Mouse (Mus musculus) natural killer cell, adult 2 months (primary cell): ENCODE measurements around the gene Fam166a.
"Not testable (repeated sequence)": the region's sequence is repeated elsewhere in the genome, so short reads cannot be mapped to it uniquely, and the experiment has no call there.

ENCODE experiments used
- DNase-seq, 2 experiments: peaks; one replicate each; pipeline ENCODE4 v3.0.0; 2022; ENCODE audit warnings: low spot score in 2 of 2

The Fam166a gene

DNA sequence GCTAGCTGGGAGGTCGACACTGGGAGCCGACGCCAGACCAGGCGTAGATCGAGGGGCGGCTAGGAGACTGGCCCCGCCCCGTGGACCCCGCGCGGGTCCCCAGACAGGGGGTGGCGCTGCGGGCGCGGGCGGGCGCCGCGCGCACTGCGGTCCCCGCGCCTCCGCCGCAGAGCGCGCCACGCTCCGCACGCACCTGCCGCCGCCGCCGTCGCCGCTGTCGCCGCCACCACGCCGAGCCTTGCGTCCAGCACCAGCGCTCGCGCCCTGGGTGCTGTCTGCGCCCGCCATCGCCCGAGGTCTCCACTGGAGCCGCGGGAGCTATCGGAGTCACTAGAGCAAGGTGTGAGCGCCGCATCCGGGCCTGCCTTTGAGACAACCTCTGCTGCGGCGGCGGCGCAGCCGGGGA, 23.6 kb downstream of the Fam166a start, which contains the start of the genes Rnf208 and Cysrt1:
Rnf208 (plus strand) TSS at position 155 of the 406 bp plus-strand sequence.
Cysrt1 (minus strand) TSS at position 352 of the 406 bp plus-strand sequence.
- no peak for DNase-seq

DNA sequence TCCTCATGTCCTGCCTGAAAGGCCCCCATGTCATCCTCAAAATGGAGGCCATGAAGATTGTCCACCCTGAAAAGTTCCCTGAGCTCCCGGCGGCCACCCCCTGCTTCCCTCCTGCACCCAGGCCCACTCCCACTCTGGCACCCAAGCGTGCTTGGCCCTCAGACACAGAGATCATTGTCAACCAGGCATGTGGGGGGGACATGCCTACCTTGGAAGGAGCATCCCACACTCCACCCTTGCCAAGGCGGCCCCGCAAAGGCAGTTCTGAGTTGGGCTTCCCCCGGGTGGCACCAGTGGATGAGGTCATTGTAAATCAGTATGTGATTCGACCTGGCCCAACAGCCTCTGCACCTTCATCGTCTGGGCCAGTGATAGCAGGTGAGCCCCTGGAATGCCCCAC, 24.8 kb downstream of the Fam166a start:
- no peak for DNase-seq

DNA sequence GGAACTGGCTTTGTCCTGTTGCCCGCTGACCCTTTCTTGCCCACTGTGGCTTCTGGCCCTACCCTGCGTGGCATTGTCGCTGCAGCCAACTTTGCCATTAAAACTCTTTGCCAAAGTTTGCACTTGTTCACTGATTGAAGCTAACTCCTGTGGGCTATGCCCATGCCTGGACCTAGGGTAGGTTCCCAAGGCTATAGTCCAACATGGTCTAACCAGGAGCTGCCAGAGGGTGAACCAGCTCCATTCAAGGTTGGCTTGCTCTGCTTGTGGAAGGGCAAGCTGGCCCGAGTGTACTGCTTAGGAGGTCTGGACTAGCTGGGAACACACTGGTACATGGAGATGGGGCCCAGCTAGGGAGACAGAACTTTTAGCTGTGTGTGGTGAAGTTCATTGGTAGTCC, 25.6 kb downstream of the Fam166a start:
- no peak for DNase-seq

DNA sequence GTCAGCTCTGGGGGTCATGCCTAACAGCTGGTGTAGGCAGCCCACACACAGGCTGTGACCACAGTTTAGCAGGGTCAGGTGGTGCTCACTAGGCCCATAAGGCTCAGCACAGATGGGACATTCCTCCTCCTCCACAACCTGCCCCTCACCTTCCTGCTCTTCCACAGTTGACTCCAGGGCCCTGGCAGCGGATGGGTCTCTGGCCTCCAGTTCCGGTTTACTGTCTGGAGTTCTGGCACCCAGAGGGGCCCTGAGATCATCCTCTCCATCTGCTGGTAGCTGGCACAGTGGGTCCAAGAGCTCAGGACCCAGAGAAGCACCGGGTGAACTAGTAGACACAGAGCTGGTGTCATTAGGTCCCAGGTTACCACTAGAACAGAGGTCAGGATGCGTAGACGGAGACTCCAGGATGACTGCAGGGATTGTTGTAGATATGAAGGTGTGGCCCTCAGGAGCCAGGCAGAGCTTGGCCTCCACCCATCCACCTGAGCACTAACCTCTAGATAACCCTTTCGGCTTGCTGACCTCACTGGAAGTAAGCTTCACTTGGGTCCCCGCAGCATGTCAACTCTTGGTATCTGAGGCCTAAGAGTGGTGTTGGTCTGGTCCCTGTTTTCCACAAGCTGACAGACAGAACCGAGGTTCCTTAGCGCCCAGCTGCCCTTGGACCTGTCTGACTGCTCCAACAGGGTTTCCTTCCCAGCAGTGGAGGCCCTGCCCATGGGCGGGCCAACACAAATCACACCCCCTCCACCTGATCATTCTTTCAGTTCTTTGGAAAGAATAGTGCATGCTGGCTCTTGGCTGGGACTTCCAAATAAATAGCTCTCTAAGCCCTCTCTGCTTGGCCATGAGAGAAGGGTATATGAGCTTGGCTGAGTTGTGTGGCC, 27.9 kb downstream of the Fam166a start, which contains the start of gene AL732309.1:
AL732309.1 (minus strand) TSS at position 681 of the 890 bp plus-strand sequence.
- DNase-seq, result no peak

DNA sequence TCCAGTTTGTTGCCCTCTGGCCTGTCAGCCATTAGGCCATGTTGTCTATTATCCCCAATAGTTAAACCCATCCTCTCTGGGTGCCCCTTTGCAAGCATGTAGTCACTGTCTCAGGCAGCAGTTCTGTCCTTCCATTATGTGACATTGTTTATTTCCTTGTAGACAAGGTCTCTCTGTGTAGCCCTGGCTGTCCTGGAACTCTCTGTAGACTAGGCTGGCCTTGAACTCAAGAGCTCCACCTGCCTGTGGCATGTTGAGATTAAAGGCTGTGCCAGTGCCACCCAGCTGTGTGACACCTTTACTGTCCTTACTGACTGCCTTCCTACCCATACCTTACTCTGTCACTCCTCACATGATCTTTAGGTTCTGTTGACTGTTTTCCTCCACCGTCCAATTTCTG, 33.8 kb downstream of the Fam166a start:
- no peak for DNase-seq

DNA sequence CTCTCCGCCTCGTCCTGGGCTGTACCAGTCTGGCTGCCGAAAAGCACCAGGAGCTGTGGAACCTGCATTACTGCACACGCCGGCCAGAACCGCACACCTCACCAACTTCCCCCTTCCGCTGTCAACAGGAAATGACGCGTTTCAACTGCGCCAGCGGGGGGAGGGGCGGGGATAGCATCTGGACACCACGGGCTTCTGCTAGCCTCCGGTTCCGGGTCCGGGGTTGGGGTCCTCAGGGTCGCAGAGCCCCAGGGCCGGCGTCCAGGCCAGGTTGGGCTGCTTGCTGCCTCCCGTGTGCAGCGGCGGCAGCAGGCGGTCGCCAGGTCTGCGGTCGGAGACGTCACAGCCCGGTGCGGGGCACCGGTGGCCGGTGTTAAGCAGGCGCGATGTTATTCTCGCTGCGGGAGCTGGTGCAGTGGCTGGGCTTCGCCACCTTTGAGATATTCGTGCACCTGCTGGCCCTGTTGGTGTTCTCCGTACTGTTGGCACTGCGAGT, 36.8 kb downstream of the Fam166a start, which contains the start of gene Tmem203:
Tmem203 (plus strand) TSS at position 156 of the 496 bp plus-strand sequence.
- peak; percentile 86 to 88 for DNase-seq

DNA sequence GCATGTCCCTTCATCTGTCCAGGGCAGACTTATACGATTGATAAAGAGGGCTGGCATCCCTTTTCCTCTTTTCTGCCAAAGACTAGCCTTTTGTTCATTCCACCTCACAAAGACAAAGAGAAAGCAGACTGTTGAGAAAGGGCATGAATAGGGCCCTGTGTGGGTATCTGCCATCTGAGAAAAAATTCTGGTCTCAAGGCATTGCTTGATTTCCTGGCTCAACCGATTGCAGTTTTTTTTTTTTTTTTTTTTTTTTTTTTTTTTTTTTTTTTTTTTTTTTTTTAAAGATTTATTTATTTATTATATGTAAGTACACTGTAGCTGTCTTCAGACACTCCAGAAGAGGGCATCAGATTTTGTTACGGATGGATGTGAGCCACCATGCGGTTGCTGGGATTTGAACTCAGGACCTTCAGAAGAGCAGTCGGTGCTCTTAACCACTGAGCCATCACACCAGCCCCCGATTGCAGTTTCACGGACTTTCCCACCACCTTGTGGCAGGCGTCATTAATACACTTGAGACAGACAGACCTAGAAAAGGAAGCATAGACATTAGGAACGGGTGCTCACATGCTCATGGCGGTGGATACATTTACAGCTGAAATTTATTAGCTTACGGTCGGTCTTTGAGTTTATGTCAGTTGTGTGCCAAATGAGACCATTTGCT, 38.0 kb downstream of the Fam166a start:
- peak; percentile 57 to 75 for DNase-seq

DNA sequence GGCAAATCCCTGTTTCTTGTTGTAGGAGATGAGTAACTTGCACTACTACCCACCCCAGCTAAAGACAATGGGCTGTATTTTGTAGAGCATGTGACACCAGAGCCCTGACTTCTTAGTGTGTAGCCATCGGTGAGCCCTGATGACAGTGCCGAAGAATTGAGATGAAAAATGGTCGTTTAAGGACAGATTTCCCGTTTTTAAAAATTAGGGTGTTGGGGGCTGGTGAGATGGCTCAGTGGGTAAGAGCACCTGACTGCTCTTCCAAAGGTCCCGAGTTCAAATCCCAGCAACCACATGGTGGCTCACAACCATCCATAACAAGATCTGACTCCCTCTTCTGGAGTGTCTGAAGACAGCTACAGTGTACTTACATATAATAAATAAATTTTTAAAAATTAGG, 38.7 kb downstream of the Fam166a start:
- not testable (repeated sequence) for DNase-seq

DNA sequence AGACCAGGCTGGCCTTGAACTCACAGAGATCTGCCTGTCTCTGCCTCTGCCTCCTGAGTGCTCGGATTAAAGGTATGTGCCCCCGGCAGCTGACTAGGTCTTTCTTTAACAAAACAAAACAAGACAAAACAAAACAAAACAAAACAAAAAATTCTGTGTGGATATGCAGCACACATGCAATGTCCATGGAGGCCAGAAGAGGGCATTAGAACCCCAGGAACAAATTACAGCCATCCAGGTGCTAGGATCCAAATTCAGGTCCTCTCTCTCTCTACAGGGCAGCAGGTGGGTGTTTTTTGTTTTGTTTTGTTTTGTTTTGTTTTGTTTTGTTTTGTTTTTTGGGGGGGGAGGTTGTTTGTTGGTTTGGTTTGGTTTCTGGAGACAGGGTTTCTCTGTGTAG, 40.3 kb downstream of the Fam166a start:
- DNase-seq, result no peak

DNA sequence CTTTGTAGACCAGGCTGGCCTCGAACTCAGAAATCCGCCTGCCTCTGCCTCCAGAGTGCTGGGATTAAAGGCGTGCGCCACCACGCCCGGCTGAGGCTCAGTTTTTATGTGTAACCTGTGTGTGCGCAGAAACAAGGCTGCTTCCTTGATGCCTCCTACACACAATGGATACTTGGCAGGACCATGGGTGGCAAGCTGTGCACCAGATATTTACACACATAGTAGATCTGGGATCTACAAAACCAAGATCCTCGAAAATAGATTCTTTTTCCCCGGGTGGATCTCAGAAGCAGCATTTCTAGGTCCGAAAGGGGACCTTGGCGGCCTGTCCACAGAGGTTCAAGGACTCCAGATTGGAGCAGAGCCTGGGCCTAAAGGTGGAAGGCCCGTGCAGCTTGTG, 43.3 kb downstream of the Fam166a start:
- DNase-seq, result no peak

DNA sequence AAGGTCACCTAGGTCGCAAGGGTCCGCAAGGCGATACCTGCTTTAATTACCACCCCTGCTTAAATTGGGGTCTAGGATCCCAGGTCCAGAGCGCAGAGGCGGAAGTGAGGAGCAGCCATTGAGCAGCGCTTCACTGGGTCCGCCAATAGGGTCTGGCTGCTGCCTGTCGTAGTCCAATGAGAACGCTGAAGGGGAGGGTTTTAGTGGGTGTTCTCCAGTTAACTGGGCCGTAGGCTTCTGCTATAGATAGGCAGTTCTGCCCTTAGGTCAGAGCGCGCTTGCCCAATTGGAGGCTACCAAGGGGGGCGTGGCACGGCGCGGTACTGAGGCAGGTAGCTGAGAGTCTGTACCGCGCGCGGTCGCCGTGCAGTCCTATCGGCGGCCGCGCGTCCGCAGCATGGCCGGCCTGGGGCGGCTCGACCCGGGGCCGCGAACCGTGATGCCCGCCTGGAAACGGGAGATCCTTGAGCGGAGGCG, 43.8 kb downstream of the Fam166a start, which contains the start of gene Tprn:
Tprn (plus strand) TSS at position 328 of the 477 bp plus-strand sequence.
- DNase-seq, result peak; percentile 93 to 94

DNA sequence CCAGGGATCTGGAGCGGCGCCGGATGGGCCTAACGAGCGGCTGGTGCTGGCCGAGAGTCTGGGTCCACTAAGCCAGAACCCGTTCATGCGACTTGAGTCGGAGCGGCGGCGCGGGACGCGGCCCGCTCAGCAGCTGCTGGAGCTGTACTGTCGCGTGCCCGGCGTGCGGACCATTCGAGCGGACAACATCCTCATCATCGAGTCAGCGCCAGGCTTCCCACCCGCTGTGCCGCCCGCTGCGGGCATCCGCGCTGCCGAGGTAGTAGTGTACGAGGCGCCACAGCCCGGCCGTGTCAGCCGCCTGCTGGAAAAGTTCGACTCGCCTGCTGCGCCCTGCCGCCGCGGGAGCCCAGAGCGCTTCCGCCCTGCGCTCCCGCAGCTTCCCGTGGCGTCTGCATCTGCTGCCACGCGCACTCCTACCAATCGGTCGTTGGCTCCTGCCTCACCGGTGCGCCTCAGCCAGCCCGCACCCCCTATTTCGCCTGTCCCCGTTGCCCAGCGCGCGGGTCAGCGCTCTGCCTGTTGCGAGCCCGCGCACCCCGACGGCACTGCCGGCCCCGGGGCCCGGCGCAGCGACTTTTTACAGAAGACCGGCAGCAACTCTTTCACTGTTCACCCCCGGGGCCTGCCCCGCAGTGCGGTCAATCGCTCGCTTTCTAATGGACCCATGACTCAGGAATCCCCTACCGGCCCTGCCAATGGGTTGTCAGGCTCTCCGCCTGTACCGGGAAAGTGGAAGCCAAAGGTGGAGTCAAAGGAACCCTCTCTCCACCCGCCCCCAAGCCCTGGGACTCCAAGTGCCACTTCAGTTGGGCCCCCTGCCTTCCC, 44.5 kb downstream of the Fam166a start:
- peak in 1 of 2 experiments; percentile 49 for DNase-seq

DNA sequence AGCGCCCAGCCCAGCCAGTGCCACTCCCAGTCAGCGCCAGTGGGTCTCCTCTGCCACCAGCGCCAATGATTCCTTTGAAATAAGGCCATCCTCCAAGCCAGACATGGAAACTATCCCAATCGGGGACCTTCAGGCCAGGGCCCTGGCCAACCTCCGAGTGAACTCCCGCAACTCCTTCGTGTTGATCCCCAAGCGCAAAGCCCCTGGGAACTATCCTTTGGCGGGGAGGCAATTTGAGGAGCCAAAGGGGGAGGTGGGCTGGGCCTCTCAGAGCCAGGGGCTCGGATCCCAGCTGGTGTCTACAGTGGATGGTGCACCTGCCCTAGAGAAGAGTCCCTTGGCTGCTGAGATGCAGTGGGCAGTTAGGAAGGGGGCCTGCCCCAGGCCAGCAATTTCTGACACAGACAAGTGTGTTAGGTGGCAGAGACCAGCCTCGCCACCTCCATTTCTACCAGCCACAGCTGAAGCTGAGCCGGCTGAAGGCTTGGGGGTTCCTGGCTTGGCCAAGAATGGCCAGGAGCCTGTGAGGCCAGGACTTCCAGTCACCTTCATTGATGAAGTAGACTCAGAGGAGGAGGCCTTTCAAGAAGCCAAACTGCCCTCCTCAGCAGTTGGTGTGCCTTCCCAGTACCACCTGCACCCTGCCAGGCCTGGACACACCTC, 45.2 kb downstream of the Fam166a start:
- no peak for DNase-seq

DNA sequence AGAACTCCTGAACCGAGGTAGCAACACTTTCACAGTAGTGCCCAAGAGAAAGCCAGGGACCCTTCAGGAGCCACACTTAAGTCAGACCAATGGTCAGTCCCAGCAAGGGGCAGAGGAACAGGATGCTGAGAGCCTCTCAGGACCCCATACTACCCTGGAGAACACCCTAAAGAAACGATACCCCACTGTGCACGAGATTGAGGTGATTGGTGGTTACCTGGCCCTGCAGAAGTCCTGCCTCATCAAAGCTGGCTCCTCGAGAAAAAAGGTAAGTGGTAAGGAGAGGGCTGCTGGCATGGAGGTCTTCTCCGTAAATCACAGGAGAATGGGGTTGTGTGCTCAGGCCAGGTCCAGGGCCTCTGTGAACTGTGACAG, 45.7 kb downstream of the Fam166a start:
- DNase-seq, result no peak

DNA sequence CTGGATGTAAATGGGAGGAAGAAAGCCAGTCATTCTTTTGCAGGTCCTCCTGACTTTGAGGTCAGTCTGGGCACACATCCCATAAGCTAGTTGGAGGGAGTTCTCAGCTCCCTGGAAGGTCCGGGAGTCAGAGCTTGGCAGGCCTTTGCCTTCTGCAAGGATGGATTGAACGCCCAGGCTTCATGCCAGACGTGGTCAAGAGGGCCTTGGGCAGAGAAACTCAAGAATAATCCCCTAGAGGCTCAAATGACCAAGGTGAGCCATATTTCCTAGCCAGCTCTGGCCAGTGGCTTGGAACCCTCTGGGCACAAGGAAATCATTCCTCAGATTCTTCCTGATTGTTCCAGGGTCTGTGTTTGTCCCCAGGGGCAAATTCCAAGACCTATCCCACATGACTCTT, 46.3 kb downstream of the Fam166a start:
- no peak for DNase-seq

DNA sequence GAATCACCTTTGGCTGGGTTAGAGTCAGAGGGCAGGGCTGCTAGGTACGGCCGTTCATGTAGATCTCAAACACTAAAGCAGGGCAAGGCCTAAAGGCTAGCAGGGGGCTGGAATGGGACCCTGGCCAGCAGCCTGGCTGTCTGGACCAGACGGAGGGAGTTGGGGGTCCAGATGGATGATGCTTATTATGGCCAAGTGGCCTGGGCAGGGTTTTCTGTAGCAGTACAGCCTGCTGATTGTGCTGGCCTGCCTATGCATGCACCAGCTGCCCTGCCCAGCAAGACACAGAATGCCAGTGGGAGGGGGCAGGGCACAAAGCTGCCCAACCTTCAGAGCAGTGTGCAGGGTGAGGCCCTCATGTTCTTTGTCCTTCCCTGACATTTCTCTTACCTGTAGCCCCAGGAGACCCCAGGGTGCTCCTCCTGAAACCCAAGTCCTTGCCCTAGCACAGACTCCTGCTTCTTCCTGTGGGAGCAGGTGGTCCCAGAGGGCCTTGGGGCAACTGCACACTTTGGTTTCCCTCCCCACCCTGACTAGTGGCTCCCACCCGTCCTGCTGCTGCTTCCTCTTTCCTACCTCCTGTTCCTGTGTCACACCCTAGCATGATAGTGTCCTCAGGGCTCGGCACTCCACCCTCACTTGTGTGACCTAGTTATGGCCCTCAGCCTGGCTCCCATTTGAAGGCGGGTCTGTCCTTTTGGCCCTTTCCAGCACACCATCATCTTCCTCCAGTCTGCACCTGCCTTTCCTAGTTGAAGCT, 47.5 kb downstream of the Fam166a start:
- no peak for DNase-seq

DNA sequence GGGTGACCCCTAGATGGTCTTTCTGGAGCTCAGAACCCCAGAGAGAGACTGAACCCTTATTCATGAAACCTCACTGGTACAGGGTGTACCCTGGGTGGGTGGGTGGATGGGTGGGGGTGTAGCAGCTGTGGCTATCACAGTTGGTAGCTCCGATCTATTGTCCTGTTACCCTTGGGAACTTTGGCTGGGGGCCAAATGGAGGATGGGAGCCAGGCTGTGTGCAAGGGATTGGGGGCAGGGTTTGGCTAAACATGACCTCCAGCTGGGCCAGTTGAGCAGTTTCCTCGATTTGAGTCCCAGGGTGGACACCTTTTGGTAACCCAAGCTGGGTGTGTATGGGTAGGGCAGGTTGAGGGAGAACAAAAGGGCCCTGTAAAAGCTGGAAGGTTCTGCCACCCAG, 48.2 kb downstream of the Fam166a start:
- no peak for DNase-seq

DNA sequence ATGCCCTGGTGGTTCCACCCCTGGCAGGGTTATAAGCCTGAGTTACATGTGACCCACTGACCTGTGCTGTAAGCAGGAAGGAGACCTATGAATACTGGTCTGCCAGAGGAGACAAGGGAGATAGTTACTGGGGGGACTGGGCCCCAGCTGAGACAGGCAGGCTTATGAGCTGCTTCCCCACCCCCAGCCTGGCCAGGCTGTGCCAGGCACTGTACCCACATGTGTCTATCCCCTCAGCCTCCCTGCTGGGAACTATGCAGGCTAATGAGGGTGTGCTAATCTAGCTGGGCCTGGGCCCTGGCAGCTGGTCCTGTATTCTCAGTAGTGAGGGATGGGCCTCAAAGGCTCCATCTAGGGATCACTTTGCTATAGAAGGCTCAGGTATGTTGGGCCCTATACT, 48.7 kb downstream of the Fam166a start:
- no peak for DNase-seq

DNA sequence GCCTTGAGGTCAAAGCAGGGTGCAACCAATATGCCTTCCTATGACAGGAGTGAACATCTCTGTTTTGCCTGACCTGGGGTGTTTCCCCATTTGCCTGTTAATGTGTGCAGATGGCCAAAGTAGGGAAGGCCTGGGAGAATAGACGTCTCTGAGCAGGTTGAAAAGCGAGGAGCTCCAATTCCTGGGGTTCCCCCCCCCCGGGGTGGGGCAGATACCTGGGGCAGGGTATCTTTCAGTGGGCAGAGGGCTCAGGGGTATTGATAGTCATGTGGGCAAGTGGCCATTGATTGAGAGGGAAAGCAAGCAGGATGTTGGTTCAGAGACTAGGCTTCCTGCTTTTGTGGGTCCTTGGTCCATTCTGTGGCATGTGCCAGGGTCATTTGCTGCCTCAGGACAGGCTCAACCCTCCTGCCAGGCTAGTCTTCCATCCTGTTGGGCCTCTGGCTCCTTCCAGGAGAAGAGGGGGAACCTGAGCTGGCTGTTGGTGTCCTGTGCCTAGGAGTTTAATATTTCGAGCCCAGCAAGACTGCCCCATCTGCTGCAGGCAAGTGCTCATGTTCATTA, 49.3 kb downstream of the Fam166a start:
- DNase-seq, result no peak
